In genomic region chr12:36748345-36748744, GRCm38 (mm10) we compare ENCODE assay signal across 16 mouse cellular contexts.
"Had no signal": no experiment of that assay in that cellular context is flagged by ENCODE, and none has a peak within 500 bp of the region (broad histone marks: within the 10 kb centered on the region; RNA-seq: fewer than 3 reads in every experiment).

No protein-coding gene starts in this region.

- H3K9me3 ChIP-seq: lung, embryonic 15.5 days; midbrain, embryonic 15.5 days; neural tube, embryonic 12.5 days; stomach, embryonic 15.5 days had no signal

- H3K4me3 ChIP-seq: lung, embryonic 15.5 days; midbrain, embryonic 13.5 days; midbrain, embryonic 15.5 days; neural tube, embryonic 12.5 days; stomach, embryonic 15.5 days had no signal

- H3K36me3 ChIP-seq: lung, embryonic 15.5 days; midbrain, embryonic 13.5 days; midbrain, embryonic 15.5 days; neural tube, embryonic 12.5 days; stomach, embryonic 15.5 days had no signal

- H3K4me2 ChIP-seq: lung, embryonic 15.5 days; midbrain, embryonic 11.5 days; midbrain, embryonic 13.5 days; midbrain, embryonic 15.5 days; neural tube, embryonic 12.5 days; stomach, embryonic 15.5 days had no signal

- DNase-seq: lung, adult 2 months; lung, postnatal 14 days; lung, postnatal 36 days; right cerebral cortex, postnatal 14 days; thymus, adult 2 months; thymus, postnatal 25 days; thymus, postnatal 4 days had no signal

- ATAC-seq: lung, postnatal 0 days; midbrain, embryonic 13.5 days; midbrain, embryonic 15.5 days had no signal

- H3K27ac ChIP-seq: lung, embryonic 15.5 days; macrophage; midbrain, embryonic 13.5 days; midbrain, embryonic 15.5 days; neural tube, embryonic 12.5 days; stomach, embryonic 15.5 days; stomach, postnatal 0 days had no signal

- H3K9ac ChIP-seq: lung, embryonic 15.5 days; midbrain, embryonic 13.5 days; midbrain, embryonic 15.5 days; neural tube, embryonic 12.5 days; stomach, embryonic 15.5 days had no signal

- H3K4me1 ChIP-seq: lung, embryonic 15.5 days; midbrain, embryonic 13.5 days; midbrain, embryonic 15.5 days; neural tube, embryonic 12.5 days; stomach, embryonic 15.5 days had no signal

- H3K27me3 ChIP-seq: lung, embryonic 15.5 days; midbrain, embryonic 13.5 days; midbrain, embryonic 15.5 days; neural tube, embryonic 12.5 days; stomach, embryonic 15.5 days had no signal
